Mouse (Mus musculus): Measurements from ENCODE around the gene Hnrnpf. TPM values are rescaled to one million over a fixed set of nuclear protein-coding genes. Genes with fewer than 3 reads are reported as not detected.

Hnrnpf gene
- total RNA-seq, 1 experiment from 2014 or later: 372 TPM

- DNase-seq: no peak
These were observed 8.6 kb upstream of the Hnrnpf start for GRCm38 (mm10) chr6:117891369-117892160.

- no peak for DNase-seq
These were observed 7.7 kb upstream of the Hnrnpf start for GRCm38 (mm10) chr6:117892386-117892785.

- no peak for DNase-seq
These were observed 6.7 kb upstream of the Hnrnpf start for GRCm38 (mm10) chr6:117893435-117893834.

GRCm38 (mm10) chr6:117897800-117898199, 2.3 kb upstream of the Hnrnpf start:
- DNase-seq: no peak

GRCm38 (mm10) chr6:117901510-117902402, 1.6 kb downstream of the Hnrnpf start:
- DNase-seq: no peak

GRCm38 (mm10) chr6:117902556-117902955, 2.4 kb downstream of the Hnrnpf start:
- DNase-seq: no peak

GRCm38 (mm10) chr6:117903836-117904235, 3.7 kb downstream of the Hnrnpf start:
- no peak for DNase-seq

- DNase-seq: no peak
These were observed 5.3 kb downstream of the Hnrnpf start for GRCm38 (mm10) chr6:117905260-117905930.

- DNase-seq: no peak
These were observed 5.9 kb downstream of the Hnrnpf start for GRCm38 (mm10) chr6:117906015-117906531.

GRCm38 (mm10) chr6:117906590-117907271, 6.6 kb downstream of the Hnrnpf start:
- DNase-seq: peak; percentile 95

GRCm38 (mm10) chr6:117907301-117907978, 7.3 kb downstream of the Hnrnpf start:
- peak; percentile 90 for DNase-seq

GRCm38 (mm10) chr6:117907979-117908355, 7.8 kb downstream of the Hnrnpf start:
- no peak for DNase-seq

GRCm38 (mm10) chr6:117908424-117908900, 8.3 kb downstream of the Hnrnpf start:
- no peak for DNase-seq

GRCm38 (mm10) chr6:117910120-117910661, 10.1 kb downstream of the Hnrnpf start:
- DNase-seq: no peak

GRCm38 (mm10) chr6:117914541-117914940, 14.4 kb downstream of the Hnrnpf start:
- DNase-seq: no peak

- no peak for DNase-seq
These were observed 16.1 kb downstream of the Hnrnpf start for GRCm38 (mm10) chr6:117916205-117916736.

- peak; percentile 84 for DNase-seq
These were observed 16.8 kb downstream of the Hnrnpf start for GRCm38 (mm10) chr6:117916737-117917426.

GRCm38 (mm10) chr6:117917576-117917975, 17.5 kb downstream of the Hnrnpf start:
- DNase-seq: peak; percentile 53

- DNase-seq: no peak
These were observed 17.9 kb downstream of the Hnrnpf start for GRCm38 (mm10) chr6:117918043-117918442.

All from adrenal gland, postnatal 25 days (tissue).